Mouse (Mus musculus) midbrain, embryonic 11.5 days (tissue): ENCODE results near the gene E130114P18Rik. TPM values are rescaled to one million over a fixed set of nuclear protein-coding genes. Genes with fewer than 3 reads are reported as not detected.

ENCODE experiments used
- ATAC-seq: fragments of 200-750 bp; cut with Nextera tagmentation; 2 replicates; pipeline ENCODE4 v1.8.0; 2017; ENCODE audit warnings: moderate TSS enrichment, moderate library complexity; ENCODE audit not compliant: low FRiP score
- DNase-seq: peaks from one replicate; pipeline ENCODE4 v3.0.0; 2015; ENCODE audit warnings: low spot score; ENCODE audit errors: missing footprints
- H3K27ac ChIP-seq: fragments of 300-500 bp; sonication (generic); 2 replicates; pipeline ENCODE4 v1.5.1; 2014; ENCODE audit warnings: low read depth, low read length
- H3K27me3 ChIP-seq: fragments of 300-500 bp; sonication (generic); 2 replicates; pipeline ENCODE4 v1.6.1; 2014; ENCODE audit warnings: mild to moderate bottlenecking, low read length, moderate library complexity, mixed read lengths; ENCODE audit not compliant: control insufficient read depth, insufficient read depth
- H3K36me3 ChIP-seq: fragments of 300-500 bp; sonication (generic); 2 replicates; pipeline ENCODE4 v1.6.1; 2014; ENCODE audit warnings: mild to moderate bottlenecking, low read length, moderate library complexity, mixed read lengths; ENCODE audit not compliant: control insufficient read depth, insufficient read depth
- H3K4me1 ChIP-seq: fragments of 300-500 bp; sonication (generic); 2 replicates; pipeline ENCODE4 v1.6.1; 2014; ENCODE audit warnings: low read length; ENCODE audit not compliant: control insufficient read depth, insufficient read depth
- H3K4me2 ChIP-seq: fragments of 300-500 bp; sonication (generic); 2 replicates; pipeline ENCODE4 v1.6.1; 2014; ENCODE audit warnings: mild to moderate bottlenecking, moderate library complexity
- H3K4me3 ChIP-seq: fragments of 300-500 bp; sonication (generic); 2 replicates; pipeline ENCODE4 v1.5.1; 2014; ENCODE audit warnings: low read depth, low read length
- H3K9ac ChIP-seq: fragments of 300-500 bp; sonication (generic); 2 replicates; pipeline ENCODE4 v1.6.1; 2014; ENCODE audit warnings: low read length
- H3K9me3 ChIP-seq: fragments of 300-500 bp; sonication (generic); 2 replicates; pipeline ENCODE4 v1.6.1; 2016; ENCODE audit warnings: low read length; ENCODE audit not compliant: control insufficient read depth
- WGBS: fragments of 180-500 bp; shearing (Covaris S2); extraction: QIAGEN DNeasy Blood & Tissue Kit; methylation state at CpG from one replicate; pipeline ENCODE4 v1.1.7; 2014; 5-methylcytosine and 5-hydroxymethylcytosine counted together
- polyA plus RNA-seq: library from polyadenylated mRNA; unstranded; fragments of >200 nt; fragmentation: Nextera tagmentation; extraction: Ambion mirVana; gene quantifications from 2 replicates; pipeline ENCODE4 v1.2.1, GENCODE M21; 2014

Gene E130114P18Rik
- polyA plus RNA-seq, 1 experiment from 2014 or later, result 7.7 TPM

GRCm38 (mm10) chr4:97754241-97754640, 23.6 kb downstream of the E130114P18Rik start:
- WGBS, result 2% methylated on average over 12 of the region's 12 CpGs
- no peak overlapping the region for H3K4me2 ChIP-seq
- ATAC-seq, result no peak
- no peak overlapping the region for H3K4me3 ChIP-seq
- peaks cover 78% of the 10 kb centered on the region for H3K27me3 ChIP-seq
- no peak overlapping the region for H3K27ac ChIP-seq
- H3K9me3 ChIP-seq, result no peaks in the 10 kb centered on the region
- DNase-seq, result peak; percentile 94
- H3K36me3 ChIP-seq, result no peaks in the 10 kb centered on the region
- peaks cover 19% of the 10 kb centered on the region for H3K4me1 ChIP-seq
- no peak overlapping the region for H3K9ac ChIP-seq

DNA sequence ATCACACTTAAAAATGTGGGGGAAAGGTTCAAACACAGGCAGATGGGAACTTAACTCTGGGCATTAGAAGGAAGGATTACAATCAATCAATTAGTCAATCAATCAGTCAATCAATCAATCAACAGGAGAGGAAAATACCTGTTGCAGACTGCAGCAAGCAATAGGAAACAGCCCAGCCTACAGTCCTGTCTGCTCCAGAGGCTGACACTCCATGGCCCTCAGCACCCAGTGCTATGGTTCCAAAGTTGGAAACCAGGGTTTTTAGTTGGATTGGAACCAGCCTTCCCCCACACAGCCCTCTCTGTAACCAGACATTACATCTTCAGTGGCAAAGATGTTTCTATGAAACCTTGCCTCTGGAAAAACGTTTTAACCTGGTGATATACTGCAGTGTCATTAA, 24.4 kb downstream of the E130114P18Rik start:
- Histone ChIP-seq H3K36me3 (no peaks in the 10 kb centered on the region), H3K4me1 (peaks cover 16% of the 10 kb centered on the region), H3K4me3 (no peak overlapping the region), H3K9ac (no peak overlapping the region), H3K4me2 (no peak overlapping the region), H3K9me3 (no peaks in the 10 kb centered on the region), H3K27ac (no peak overlapping the region), H3K27me3 (peaks cover 72% of the 10 kb centered on the region)
- 5% methylated on average over 1 of the region's 1 CpGs for WGBS
- ATAC-seq, result no peak
- DNase-seq, result no peak

GRCm38 (mm10) chr4:97752276-97753010, 25.4 kb downstream of the E130114P18Rik start:
- H3K9ac ChIP-seq, result no peak overlapping the region
- H3K4me1 ChIP-seq, result peaks cover 13% of the 10 kb centered on the region
- ATAC-seq (no peak), DNase-seq (peak; percentile 92)
- 11% methylated on average over 5 of the region's 5 CpGs for WGBS
- H3K27me3 ChIP-seq, result peaks cover 68% of the 10 kb centered on the region
- no peak overlapping the region for H3K27ac ChIP-seq
- H3K9me3 ChIP-seq, result no peaks in the 10 kb centered on the region
- H3K4me2 ChIP-seq, result peak overlapping the region; percentile 68
- 0 out of 2 replicates have a peak overlapping the region, but pooled peaks have one; percentile 35 for H3K4me3 ChIP-seq
- no peaks in the 10 kb centered on the region for H3K36me3 ChIP-seq

- no peaks in the 10 kb centered on the region for H3K9me3 ChIP-seq
- H3K4me1 ChIP-seq, result peaks cover 13% of the 10 kb centered on the region
- peak overlapping the region; percentile 35 for H3K4me3 ChIP-seq
- peak; percentile 62 for ATAC-seq
- H3K27me3 ChIP-seq, result peaks cover 64% of the 10 kb centered on the region
- no peak overlapping the region; the same call in 1 of the 2 replicates for H3K27ac ChIP-seq
- H3K9ac ChIP-seq, result peak overlapping the region; percentile 58
- WGBS, result under 1% methylated on average over 40 of the region's 40 CpGs
- H3K4me2 ChIP-seq, result peak overlapping the region; percentile 68
- DNase-seq, result peak; percentile 97
- H3K36me3 ChIP-seq, result no peaks in the 10 kb centered on the region
Observed at GRCm38 (mm10) chr4:97751483-97752251, 26.2 kb downstream of the E130114P18Rik start.

DNA sequence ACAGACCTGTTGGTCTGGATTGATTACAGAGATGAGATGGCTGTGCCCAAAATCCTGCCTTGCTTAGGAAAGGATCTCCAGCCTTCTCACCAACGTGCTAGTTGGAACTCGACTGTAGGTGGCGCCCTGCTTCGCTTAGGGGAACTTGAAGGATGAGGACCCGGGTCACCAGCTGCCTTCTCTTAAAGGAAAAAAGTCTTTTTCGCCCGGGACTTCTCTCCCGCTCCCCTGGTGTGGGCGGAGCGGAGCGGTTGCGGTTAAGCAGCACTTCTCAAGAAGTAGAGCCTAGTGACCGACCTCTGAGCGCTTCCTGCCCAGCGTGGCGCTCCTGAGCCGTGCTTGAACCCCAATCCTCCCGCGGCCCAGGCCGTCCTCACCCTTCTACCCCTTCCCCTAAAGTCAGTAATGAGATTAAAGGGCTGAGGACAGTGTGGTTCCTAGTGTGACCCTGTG, 26.8 kb downstream of the E130114P18Rik start:
- peak; percentile 98 for DNase-seq
- peak overlapping the region; percentile 35 for H3K4me3 ChIP-seq
- no peaks in the 10 kb centered on the region for H3K36me3 ChIP-seq
- H3K9me3 ChIP-seq, result no peaks in the 10 kb centered on the region
- peaks cover 13% of the 10 kb centered on the region for H3K4me1 ChIP-seq
- H3K27ac ChIP-seq, result no peak overlapping the region
- H3K4me2 ChIP-seq, result peak overlapping the region; percentile 68
- H3K9ac ChIP-seq, result peak overlapping the region; percentile 58
- under 1% methylated on average over 20 of the region's 20 CpGs for WGBS
- ATAC-seq, result peak; percentile 84
- H3K27me3 ChIP-seq, result peaks cover 59% of the 10 kb centered on the region

GRCm38 (mm10) chr4:97750401-97750800, 27.5 kb downstream of the E130114P18Rik start:
- Histone ChIP-seq H3K36me3 (no peaks in the 10 kb centered on the region), H3K4me1 (peaks cover 16% of the 10 kb centered on the region), H3K9ac (no peak overlapping the region), H3K4me2 (no peak overlapping the region), H3K27me3 (peaks cover 52% of the 10 kb centered on the region), H3K27ac (no peak overlapping the region), H3K9me3 (no peaks in the 10 kb centered on the region), H3K4me3 (no peak overlapping the region)
- WGBS, result 46% methylated on average over 4 of the region's 4 CpGs
- DNase-seq (no peak), ATAC-seq (no peak)

DNA sequence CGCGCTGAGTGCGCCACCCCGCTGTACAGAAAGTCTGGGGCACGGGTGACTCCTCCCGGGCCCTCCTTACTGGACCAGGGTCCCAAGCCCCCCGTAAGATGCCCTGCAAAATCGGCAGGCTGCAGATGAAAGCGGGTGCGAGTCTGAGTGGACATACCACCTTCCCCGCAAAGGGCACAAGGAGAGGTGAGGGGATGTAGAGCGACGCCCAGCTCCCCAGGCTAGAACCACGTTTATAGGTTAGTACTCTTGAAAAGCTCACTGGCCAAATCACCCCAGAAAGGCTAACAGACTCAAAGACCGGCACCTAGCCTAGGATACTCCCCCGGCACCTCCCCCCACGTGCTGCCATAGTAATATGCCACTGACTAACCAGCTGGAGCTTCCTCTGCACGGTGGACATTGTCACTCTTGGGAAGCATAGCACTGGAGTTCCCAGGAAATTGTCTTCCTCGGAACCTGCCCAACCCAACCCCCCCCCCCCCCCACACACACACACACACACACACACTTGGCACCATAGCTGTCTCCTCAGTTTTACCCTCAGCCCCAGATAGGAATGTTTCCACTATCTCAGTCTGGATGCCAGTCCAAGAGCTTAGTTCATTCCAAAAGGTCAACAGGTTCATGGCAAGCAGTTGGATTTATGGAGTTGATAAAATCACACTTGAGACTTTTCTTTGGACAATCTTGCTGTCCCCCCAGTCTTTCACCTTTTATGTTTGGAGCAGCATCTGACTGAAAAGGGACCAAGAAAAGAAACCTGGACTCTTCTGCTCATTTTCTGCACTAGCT, 31.6 kb downstream of the E130114P18Rik start:
- peak overlapping the region; percentile 28 for H3K4me3 ChIP-seq
- H3K9me3 ChIP-seq, result no peaks in the 10 kb centered on the region
- peak overlapping the region; percentile 72 for H3K4me2 ChIP-seq
- H3K27me3 ChIP-seq, result peaks cover 17% of the 10 kb centered on the region; the same call in 1 of the 2 replicates
- DNase-seq (peak; percentile 96), ATAC-seq (peak; percentile 57)
- 7% methylated on average over 19 of the region's 19 CpGs for WGBS
- peaks cover 8% of the 10 kb centered on the region; the same call in 1 of the 2 replicates for H3K4me1 ChIP-seq
- no peak overlapping the region for H3K27ac ChIP-seq
- peak overlapping the region; percentile 63 for H3K9ac ChIP-seq
- no peaks in the 10 kb centered on the region for H3K36me3 ChIP-seq

DNA sequence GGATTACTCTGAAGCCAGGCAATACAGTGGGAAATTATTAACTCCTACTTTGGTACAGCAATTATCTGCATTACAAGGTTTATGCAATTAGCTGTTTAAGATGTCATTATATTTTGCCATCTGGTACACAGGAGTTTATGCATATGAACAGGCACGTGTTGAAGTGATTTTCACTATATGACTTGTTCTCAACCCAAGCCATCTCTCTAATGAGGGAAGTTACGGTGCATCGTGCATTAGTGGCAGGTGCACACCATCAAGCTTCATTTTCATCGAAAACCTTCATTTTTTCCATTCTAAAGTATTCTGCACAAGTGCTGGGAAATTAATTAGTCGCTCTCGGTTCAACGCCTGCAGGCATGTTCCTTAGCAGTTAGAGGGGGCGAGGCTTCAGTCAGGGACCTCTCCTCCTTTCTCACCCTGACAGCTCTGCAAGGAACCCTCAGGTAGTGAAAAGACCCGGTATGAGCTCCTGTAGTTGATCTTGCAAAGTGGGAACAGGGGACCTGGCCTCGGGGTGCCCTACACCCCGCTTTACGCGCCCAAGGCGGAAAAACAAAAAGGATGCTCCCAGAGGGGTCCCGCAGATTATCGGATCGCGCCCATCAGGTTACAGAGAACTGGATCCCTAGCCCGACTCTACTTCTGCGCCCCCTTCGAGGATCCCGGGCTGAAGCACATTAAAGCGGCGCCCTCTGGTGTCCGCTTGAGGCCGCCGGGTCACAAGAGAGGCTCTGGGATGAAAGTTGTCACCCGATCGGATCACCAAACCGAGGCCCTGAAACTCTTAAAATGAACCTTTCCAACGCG, 32.4 kb downstream of the E130114P18Rik start:
- Histone ChIP-seq H3K4me2 (peak overlapping the region; percentile 72), H3K9ac (peak overlapping the region; percentile 63), H3K36me3 (no peaks in the 10 kb centered on the region), H3K9me3 (no peaks in the 10 kb centered on the region), H3K27ac (no peak overlapping the region), H3K4me1 (0 out of 2 replicates have a peak, but pooled peaks cover 4% of the 10 kb centered on the region), H3K4me3 (peak overlapping the region; percentile 28), H3K27me3 (peaks cover 10% of the 10 kb centered on the region; the same call in 1 of the 2 replicates)
- peak; percentile 89 for ATAC-seq
- WGBS, result 8% methylated on average over 32 of the region's 32 CpGs
- peak; percentile 98 for DNase-seq
